Mouse (Mus musculus): ENCODE results near the gene Cebpe.

DNA sequence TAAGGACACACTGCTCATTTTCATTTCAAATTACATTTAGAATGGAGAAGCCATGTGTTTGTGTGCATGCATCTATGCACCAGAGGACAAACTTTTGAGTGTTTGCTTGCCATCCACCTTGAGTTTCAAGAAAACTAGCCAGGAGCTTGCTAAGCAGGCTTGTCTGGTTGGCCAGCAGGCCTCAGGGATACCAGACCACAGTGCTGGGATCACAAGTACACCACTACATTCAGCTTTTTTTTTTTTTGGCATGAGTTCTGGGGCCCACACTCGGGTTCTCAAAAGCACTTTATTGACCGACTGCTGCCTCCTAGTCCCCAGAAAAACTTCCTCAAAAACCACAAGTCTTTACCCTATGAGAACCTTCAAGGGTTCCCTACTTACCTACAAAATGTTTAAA is 37.7 kb downstream of the Cebpe start:
- TF ChIP-seq CTCF (IDR thresholded peaks at IDR 0.05; ENCODE audit: insufficient read depth, low read length) (no peak), POLR2A (IDR thresholded peaks at IDR 0.05; ENCODE audit: borderline replicate concordance, extremely low read depth, low read depth, low read length) (no peak)
